Mouse (Mus musculus) thymus, postnatal 10 days (tissue): Measurements from ENCODE around the gene Odf3l1.
A peak's percentile ranks its signal among the peaks of the same experiment; 100 is the strongest.

ENCODE experiments used
- DNase-seq, 2 experiments: peaks; one replicate each; pipeline ENCODE4 v3.0.0; 2021; ENCODE audit warnings: low spot score in 2 of 2

Odf3l1 gene

DNA sequence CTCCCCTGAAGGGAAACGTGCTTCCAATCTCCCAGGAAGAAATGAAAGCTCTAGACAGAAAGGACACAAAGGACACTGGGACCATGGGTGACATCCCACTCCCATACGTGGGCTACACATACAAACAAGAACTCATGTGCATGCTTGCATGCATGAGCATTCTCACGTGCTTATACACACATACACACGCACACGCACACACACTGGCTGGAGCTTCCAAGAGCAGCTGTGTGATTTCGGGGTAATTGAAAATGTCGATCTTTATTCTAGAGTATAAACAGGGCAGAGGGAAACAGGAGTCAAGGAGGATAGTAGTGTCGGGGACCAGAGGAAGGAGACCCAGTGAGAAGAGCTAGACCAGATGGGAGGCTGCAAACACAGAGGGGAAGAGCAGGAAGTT, 19.8 kb downstream of the Odf3l1 start:
- DNase-seq, result no peak

DNA sequence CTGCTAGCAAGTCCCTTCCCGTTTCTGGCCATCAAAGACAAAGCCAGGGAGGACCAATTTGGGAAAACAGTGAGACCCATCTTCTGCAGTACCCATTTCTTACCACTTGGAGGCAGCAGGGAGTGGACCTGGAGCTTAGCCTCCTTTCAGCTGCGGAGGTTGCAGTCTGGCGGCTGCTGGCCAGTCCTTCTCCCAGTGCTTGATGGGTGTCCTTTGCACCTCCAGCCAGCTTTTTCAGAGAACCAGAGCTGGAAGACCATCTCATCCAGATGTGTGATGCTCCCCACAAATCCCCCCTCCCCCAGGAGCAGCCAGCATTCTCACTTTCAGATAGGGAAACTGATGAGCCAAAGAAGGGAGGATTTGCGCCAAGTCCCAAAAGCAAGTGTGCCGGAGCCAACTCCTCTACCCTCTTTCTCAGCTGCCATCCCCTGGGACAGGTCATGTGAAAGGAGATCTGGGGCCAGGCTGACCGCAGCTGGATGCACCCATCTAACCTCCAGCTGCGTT, 20.7 kb downstream of the Odf3l1 start:
- peak in 1 of 2 experiments; percentile 49 for DNase-seq

DNA sequence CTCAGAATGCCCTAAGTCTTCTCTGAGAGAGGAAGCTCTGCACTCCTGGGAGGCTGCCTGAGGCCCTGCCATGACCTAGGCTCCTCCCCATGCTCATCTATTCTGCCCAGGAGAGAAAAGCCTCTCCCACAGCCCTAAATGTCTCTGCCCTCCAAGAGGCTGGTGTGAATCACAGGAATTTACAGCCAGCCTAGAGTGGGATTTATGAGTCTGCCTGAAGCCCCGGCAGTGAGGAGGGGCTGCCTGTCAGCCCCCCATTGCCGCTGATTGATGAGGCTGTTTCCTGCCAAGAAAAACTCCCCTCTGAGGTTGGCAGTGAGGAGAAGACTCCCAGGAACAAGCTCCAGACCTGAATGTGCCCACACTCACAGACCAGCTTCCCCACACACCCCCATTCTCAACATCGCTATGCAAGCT, 22.2 kb downstream of the Odf3l1 start:
- no peak for DNase-seq

DNA sequence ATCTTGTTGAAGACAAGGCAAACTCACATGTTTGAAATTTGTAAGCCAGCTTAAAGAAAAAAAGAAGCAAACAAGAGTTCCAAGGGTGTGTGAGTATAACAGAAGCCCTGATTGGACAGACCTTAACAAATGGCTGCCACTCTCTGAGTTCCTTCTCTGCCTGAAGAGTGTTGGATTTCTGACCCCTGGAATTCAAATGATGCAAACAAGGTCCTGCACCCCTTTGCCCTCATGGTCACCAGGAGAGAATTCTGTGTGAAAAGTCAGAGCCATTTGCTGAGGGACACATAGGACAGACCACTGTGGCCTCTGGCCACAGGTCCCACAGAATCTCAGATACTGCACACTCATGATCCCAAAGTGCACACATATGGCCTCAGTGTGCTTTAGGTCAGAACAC, 22.6 kb downstream of the Odf3l1 start:
- DNase-seq, result no peak

DNA sequence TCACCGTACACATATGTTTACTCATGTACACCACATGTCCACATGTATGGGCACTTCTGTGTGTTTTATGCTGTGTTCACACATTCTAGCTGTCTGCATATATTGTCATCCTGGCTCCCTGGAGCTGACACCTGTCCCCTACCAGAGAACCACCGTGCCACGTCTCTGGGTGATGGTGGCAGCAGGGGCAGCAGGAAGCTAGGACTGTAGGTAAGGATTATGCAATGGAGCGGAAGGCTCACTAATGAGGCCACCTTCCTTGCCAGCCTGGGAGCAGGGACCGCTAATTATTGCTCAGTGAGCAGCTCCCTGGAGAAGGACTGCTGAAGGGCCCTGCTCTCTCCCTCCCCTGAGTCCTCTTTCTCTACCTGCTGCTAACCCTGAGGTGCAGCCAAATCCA, 23.8 kb downstream of the Odf3l1 start:
- no peak for DNase-seq

DNA sequence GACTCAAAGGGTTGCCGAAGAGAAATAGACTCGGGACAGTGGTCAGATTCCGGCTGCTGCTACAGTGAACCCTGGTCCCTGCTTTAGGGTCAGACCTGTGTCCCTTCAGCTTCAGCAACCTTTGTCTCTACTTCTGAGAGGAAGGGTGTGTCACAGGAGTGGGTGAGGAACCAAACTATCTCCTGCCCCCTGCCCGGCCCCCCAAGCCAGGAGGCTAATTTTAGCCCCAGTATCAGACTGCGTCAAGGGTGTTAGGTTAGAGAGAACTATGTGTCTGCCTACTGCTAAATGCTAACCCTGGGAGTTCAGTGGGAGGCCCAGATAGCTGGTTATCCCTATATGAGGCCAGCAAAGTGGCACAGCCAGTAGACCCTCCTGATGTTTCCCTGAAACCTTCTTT, 29.3 kb downstream of the Odf3l1 start:
- DNase-seq, result no peak

DNA sequence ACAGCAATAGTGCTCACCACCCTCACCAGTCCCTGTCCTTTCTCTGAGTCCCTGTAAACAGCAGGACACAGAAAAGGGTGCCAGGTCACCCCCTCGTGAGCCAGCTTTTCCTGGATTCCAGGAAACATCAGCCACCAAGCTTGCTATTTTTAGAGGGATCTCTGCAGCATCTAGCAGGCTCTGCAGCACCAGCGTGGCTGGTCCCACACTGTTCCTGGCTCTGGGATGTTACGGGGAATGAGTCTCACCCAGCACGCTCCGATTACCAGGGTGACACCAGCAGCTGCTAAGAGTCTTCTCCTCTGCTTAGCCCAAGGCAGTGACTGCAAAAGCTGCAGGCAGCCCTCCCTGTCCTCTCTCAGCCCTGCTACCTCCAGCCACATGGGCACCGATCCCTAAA, 31.6 kb downstream of the Odf3l1 start:
- no peak for DNase-seq

DNA sequence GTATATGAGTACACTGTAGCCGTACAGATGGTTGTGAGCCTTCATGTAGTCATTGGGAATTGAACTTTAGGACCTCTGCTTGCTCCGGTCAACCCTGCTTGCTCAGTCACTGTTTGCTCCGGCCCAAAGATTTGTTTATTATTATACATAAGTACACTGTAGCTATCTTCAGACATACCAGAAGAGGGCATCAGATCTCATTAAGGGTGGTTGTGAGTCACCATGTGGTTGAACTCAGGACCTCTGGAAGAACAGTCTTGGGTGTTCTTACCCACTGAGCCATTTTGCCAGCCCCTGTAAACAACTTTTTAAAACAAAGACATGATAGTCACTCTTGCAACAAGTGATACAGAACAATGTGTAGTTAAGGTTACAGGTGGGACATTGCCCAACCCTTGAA, 32.6 kb downstream of the Odf3l1 start:
- DNase-seq, result no peak

DNA sequence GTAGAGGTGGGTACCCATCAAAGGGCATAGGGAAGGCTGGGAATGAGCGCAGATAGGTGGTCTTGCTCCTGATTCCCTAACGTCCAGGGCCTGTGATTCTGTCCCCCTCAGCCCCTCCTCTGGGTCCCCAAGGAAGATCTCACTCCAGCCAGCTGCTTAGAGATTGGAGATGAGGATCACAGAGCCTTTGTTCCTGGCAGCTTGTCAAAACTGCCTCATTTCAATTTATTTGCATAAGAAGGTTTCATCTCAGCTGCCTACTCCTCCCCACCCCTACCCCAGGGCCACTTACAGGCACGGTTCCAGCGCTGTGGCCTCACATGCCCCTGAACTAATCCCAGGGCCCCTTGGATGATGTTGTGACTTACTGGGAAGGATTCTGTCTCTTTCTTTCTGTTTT, 34.3 kb downstream of the Odf3l1 start:
- no peak for DNase-seq

DNA sequence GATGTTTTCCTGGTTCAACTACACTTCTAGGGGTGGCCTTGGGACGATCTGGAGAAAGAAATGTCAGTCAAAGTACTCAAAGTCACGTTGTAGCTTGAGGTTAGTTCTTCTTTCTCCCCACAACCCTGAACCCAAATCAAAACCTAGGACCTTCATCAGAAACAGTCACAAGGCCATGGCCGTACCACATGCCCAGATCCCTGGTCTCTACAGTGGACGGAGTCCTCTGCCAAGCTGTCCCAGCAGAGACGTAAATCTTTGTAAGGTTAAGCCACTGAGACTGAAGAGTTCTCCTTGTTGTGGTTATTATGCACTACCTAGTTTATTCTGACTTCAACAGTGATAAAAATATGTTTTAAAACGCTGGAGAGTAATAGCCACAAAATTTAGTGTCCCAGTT, 35.6 kb downstream of the Odf3l1 start:
- no peak for DNase-seq

DNA sequence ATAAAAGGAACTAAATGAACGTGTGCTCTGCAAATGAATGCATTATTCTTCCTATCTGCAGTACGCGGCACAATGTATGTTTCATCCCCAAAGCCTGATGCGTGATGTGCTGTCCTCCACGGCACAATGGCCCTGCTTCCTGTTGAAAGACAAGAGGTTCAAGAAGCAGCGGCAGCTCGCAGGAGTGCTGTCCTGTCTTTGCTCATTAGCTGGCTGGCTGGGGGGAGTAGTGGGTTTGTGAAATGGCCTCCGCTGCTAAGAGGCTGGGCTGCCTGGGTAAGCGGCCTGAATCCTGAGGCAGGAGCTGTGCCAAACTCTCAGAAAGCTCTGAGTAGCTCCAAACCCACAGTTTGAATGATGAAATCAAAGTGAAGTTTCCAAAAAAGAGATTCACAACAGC, 36.3 kb downstream of the Odf3l1 start:
- DNase-seq, result no peak

DNA sequence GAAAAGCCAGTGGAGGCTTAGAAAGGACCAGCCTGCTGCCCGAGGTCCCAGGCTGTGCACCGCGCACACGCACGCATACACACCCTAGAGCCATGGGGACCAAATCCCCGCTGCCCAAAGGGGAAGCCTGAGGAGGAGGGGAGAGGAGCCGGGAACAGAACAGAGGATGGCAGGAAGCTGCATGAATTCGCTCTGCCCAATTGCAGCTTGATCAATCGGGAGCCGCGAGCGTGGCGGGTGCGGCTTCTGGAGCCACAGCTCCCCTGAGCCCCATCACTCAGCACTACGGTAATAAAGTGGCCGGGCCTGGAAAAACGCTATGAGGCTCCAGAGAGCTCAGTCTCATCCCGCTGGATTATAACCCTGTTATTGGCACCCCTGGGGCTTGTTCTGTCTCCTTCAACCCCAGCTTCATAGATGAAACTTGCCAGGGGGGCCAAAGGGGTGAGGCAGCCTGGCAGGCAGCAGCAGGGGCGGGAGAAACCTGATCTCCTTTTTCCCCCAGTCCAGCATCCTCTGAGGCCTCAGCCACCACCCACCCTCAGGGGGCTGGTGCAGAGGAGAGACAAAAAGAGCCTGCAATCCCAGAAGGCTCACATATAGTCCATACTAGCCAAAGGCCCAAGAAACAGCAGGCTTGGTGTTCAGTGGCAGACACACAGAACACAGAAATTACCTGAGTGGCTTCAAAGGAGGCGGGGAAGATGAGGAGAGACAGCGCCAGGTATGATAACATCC, 38.8 kb downstream of the Odf3l1 start:
- no peak for DNase-seq

DNA sequence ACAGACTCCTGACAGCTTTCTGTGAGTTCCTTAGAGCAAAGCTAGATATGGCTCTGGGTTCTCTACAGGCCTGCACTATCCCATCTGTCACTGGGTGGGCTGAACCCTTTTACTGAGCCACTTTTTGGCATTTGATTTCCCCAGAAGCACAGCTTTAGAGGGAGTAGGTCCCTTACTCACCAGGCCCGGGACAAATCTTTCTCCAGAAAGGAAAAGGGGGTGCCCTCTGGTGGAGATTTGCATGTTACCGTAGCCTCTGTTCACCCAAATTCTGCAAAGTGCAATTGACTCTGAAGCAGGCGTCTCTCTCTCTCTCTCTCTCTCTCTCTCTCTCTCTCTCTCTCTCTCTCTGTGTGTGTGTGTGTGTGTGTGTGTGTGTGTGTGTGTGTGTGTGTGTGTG, 39.6 kb downstream of the Odf3l1 start:
- DNase-seq, result no peak

DNA sequence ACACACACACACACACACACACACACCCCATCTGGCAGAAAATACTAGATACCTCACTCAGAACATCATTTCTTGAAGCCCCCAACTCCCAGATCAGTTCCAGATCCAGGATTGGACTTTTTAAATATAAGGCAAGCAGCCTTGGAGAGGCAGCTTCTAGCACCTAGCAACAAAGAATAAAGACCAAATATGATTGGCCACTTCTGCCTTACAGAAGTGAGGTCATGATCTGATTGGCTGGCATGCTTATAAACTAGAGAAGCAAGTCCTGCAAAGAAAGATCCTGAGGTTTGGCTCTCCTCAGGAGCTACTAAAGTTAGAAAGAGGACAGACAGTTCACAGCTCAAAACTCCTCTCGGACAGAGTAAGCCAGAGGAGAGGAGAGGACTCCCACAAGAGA, 53.6 kb downstream of the Odf3l1 start:
- DNase-seq, result no peak

DNA sequence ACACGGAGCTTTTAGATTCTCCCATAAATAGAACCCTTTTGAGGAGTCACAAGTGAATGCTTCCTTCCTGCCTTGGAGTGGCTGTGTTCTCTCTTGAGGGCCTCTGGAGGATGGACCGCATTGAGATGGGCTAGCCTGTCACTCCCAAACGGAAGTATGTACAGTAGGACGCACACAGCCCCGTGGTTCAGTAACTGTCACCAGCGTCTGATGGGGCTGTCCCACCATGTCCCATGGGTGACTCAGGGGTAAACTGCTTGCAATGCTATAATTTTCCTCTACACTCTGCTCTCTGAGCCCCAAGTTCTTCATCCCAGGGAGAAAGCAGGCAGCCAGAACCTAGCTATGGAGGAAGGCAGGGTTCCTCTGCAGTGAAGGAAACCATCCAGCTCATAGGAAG, 56.5 kb downstream of the Odf3l1 start:
- no peak for DNase-seq

DNA sequence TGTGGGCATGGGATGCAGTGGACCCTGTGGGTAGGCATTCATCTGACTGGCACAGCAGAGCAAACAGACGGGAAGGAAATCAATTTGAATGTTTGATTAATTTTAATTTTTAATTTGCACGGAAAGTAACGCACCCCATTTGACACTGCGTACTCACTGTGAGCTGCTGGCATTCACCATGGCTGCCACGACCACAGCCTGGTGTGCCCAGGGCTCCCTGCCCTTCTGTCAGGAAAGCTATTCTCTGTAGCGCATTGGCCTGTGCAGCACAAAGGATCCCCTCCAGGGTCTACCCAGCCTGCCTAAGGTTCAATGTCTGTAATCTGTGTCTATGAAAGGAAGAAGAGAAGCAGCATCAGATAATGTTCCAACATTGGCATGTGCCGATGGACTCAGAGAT, 61.3 kb downstream of the Odf3l1 start:
- no peak for DNase-seq
